Mouse (Mus musculus) testis, adult 2 months (tissue): ENCODE data around the gene Hipk4.

ENCODE experiments used
- CTCF ChIP-seq: fragments of 200-500 bp; IDR thresholded peaks from 2 replicates; pipeline ENCODE4 v1.5.1; 2012; ENCODE audit warnings: low read depth, mild to moderate bottlenecking, inconsistent platforms, low read length, moderate library complexity; ENCODE audit not compliant: control insufficient read depth, insufficient read depth, insufficient replicate concordance
- POLR2A ChIP-seq: fragments of 200-500 bp; IDR thresholded peaks from 2 replicates; pipeline ENCODE4 v1.6.1; 2012; ENCODE audit warnings: low read depth, mild to moderate bottlenecking, inconsistent platforms, low read length, moderate library complexity; ENCODE audit not compliant: control insufficient read depth

DNA sequence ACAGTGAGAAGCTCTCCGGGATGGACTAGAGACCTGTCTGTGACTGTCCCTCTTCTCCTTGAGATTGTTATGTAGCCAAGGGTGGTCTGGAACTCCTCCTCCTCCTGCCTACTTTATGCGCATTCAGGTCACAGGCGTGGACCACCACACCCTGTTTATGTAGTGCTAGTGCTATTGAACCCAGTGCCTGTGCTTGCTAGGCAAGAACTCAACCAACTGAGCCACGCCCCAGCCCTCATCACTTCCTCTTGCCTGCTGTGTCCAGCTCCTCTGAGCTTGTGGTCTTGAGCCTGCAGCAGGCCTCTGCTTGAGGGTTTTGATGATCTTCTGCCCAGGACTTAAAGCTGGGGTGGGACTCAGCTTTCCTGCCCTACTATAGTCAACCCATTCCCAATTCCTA is 49.1 kb downstream of the Hipk4 start:
- no peak for TF ChIP-seq CTCF
- TF ChIP-seq POLR2A, result no peak
